Mouse (Mus musculus) lung, adult 2 months (tissue): ENCODE results near the gene Nhlrc4. TPM values are rescaled to one million over a fixed set of nuclear protein-coding genes. Genes with fewer than 3 reads are reported as not detected.

Source experiments
- DNase-seq: peaks from one replicate; pipeline ENCODE4 v3.0.0; 2022
- H3K4me1 ChIP-seq: fragments of 200-500 bp; 2 replicates; pipeline ENCODE4 v1.6.1; 2011; ENCODE audit warnings: low read length; ENCODE audit not compliant: control insufficient read depth, insufficient read depth
- H3K4me3 ChIP-seq: fragments of 200-500 bp; replicated peaks from 2 replicates; pipeline ENCODE3; 2011; ENCODE audit warnings: low read depth, mild to moderate bottlenecking, control low read depth, low read length; ENCODE audit errors: extremely low read depth
- CTCF ChIP-seq: fragments of 200-500 bp; IDR thresholded peaks from 2 replicates; pipeline ENCODE4 v1.5.1; 2011; ENCODE audit warnings: mild to moderate bottlenecking, low read length, control low read depth; ENCODE audit not compliant: insufficient read depth
- POLR2A ChIP-seq: fragments of 200-500 bp; IDR thresholded peaks from 2 replicates; pipeline ENCODE4 v1.6.1; 2011; ENCODE audit warnings: low read depth, mild to moderate bottlenecking, control low read depth, low read length, borderline replicate concordance; ENCODE audit errors: extremely low read depth
- WGBS: fragments of 180-500 bp; shearing (Covaris S2); methylation state at CpG from one replicate; pipeline ENCODE4 v1.1.7; 2018; 5-methylcytosine and 5-hydroxymethylcytosine counted together
- polyA plus RNA-seq: library from polyadenylated mRNA; depleted of rRNA; stranded (reverse); fragments of >200 nt; gene quantifications from 2 replicates; pipeline ENCODE4 v1.2.3, GENCODE M21; 2012; rRNA removed

Nhlrc4 gene
- polyA plus RNA-seq, 1 experiment, result 37.5 TPM

DNA sequence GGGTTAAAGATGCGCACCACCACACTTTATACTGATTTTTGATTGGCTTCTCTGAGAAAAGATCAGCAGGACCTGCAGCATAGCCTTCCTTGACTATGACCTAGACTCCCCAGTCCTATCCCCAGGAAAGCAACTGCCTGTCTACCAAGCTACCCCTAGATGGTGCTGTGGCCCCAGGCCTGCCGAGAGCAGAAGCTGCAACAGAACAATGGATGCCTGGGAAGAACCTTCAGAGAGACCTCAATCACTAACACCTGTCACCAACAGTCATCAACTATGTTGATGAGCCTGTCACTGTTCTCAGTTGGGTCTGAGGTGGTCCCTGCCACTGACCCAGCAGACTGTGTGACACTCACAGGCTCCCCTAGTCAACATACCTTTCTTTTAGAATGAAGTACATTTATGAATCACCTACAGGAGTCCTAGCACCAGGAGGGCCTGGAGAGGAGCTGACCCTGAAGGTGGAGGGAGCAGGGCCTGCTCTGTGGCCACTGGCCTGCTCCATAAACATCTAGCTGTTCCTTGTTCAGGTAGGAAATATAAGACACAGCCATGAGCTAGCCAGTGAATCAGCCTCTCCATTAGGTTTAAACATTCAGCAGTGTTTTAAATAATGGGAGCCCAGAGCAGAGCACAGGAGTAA, 50.7 kb downstream of the Nhlrc4 start:
- TF ChIP-seq CTCF (peak; percentile 99), POLR2A (no peak)
- DNase-seq, result peak; percentile 59
- no peak overlapping the region for H3K4me3 ChIP-seq
- H3K4me1 ChIP-seq, result peaks cover 3% of the 10 kb centered on the region; the same call in 1 of the 2 replicates
- WGBS, result 30% methylated on average over 2 of the region's 2 CpGs

Other genes starting within 250 kb of the Nhlrc4 start
- gene Gng13, start 227.8 kb downstream of the Nhlrc4 start, polyA plus RNA-seq, result 0.36 TPM in 1 of 2 replicates, not detected in the other
- gene Chtf18, start 217.5 kb downstream of the Nhlrc4 start, polyA plus RNA-seq, result 3.0 and 4.2 TPM in 2 replicates
- gene Rpusd1, start 217.3 kb downstream of the Nhlrc4 start, polyA plus RNA-seq, result 40.1 and 45.0 TPM in 2 replicates
- gene Mslnl, start 208.9 kb downstream of the Nhlrc4 start, polyA plus RNA-seq, result 0.23 and 0.25 TPM in 2 replicates
- gene Msln, start 190.6 kb downstream of the Nhlrc4 start, polyA plus RNA-seq, result 71.2 and 78.4 TPM in 2 replicates
- gene Narfl, start 171.2 kb downstream of the Nhlrc4 start, polyA plus RNA-seq, result 13.1 and 20.1 TPM in 2 replicates
- 48.9 and 56.2 TPM in 2 replicates for gene Haghl, start 159.3 kb downstream of the Nhlrc4 start, polyA plus RNA-seq
- 14.0 and 15.6 TPM in 2 replicates for gene Ccdc78, start 158.4 kb downstream of the Nhlrc4 start, polyA plus RNA-seq
- gene Fam173a, start 152.1 kb downstream of the Nhlrc4 start, polyA plus RNA-seq, result 114 and 128 TPM in 2 replicates
- gene AC134908.4, start 149.3 kb downstream of the Nhlrc4 start, polyA plus RNA-seq, result 0.41 TPM in 1 of 2 replicates, not detected in the other
- gene Metrn, start 147.8 kb downstream of the Nhlrc4 start, polyA plus RNA-seq, result 40.3 and 44.9 TPM in 2 replicates
- 4.0 and 5.0 TPM in 2 replicates for gene Fbxl16, start 135.9 kb downstream of the Nhlrc4 start, polyA plus RNA-seq
- gene Wdr24, start 121.3 kb downstream of the Nhlrc4 start, polyA plus RNA-seq, result 29.4 and 34.3 TPM in 2 replicates
- 55.1 and 65.2 TPM in 2 replicates for gene Jmjd8, start 116.1 kb downstream of the Nhlrc4 start, polyA plus RNA-seq
- gene Stub1, start 111.6 kb downstream of the Nhlrc4 start, polyA plus RNA-seq, result 131 and 160 TPM in 2 replicates
- gene Rhbdl1, start 107.7 kb downstream of the Nhlrc4 start, polyA plus RNA-seq, result 9.1 and 14.1 TPM in 2 replicates
- gene Gm20683, start 103.2 kb downstream of the Nhlrc4 start, polyA plus RNA-seq, result 29.1 and 36.2 TPM in 2 replicates
- gene Rhot2, start 100.1 kb downstream of the Nhlrc4 start, polyA plus RNA-seq, result 59.6 and 61.2 TPM in 2 replicates
- 35.7 and 40.3 TPM in 2 replicates for gene Wdr90, start 83.5 kb downstream of the Nhlrc4 start, polyA plus RNA-seq
- gene Mcrip2, start 76.2 kb downstream of the Nhlrc4 start, polyA plus RNA-seq, result 22.7 and 31.1 TPM in 2 replicates
- 78.1 and 103 TPM in 2 replicates for gene Mettl26, start 69.9 kb downstream of the Nhlrc4 start, polyA plus RNA-seq
- 1.0 and 1.4 TPM in 2 replicates for gene Wfikkn1, start 64.1 kb downstream of the Nhlrc4 start, polyA plus RNA-seq
- 40.2 and 62.6 TPM in 2 replicates for gene Rab40c, start 25.2 kb downstream of the Nhlrc4 start, polyA plus RNA-seq
- 107 and 131 TPM in 2 replicates for gene Pigq, start within 50 bp of the Nhlrc4 start, polyA plus RNA-seq
- not detected in 2 replicates for gene A930017K11Rik, start 7.6 kb upstream of the Nhlrc4 start, polyA plus RNA-seq
- gene Capn15, start 40.8 kb upstream of the Nhlrc4 start, polyA plus RNA-seq, result 45.9 and 49.7 TPM in 2 replicates
- 41.3 and 46.5 TPM in 2 replicates for gene Rab11fip3, start 124.6 kb upstream of the Nhlrc4 start, polyA plus RNA-seq
- 12.1 and 16.7 TPM in 2 replicates for gene Decr2, start 145.4 kb upstream of the Nhlrc4 start, polyA plus RNA-seq
- gene Nme4, start 150.6 kb upstream of the Nhlrc4 start, polyA plus RNA-seq, result 5.4 and 7.5 TPM in 2 replicates
- gene Tmem8, start 168.3 kb upstream of the Nhlrc4 start, polyA plus RNA-seq, result 60.0 and 65.3 TPM in 2 replicates
- 43.4 and 46.7 TPM in 2 replicates for gene Mrpl28, start 178.5 kb upstream of the Nhlrc4 start, polyA plus RNA-seq
- gene Axin1, start 193.7 kb upstream of the Nhlrc4 start, polyA plus RNA-seq, result 14.0 and 17.5 TPM in 2 replicates